Mouse (Mus musculus) heart, embryonic 12.5 days (tissue): ENCODE results near the gene Lyzl4. TPM values are rescaled to one million over a fixed set of nuclear protein-coding genes. Genes with fewer than 3 reads are reported as not detected.

Experiments
- ATAC-seq: fragments of 200-750 bp; cut with Nextera tagmentation; 2 replicates; pipeline ENCODE4 v1.8.0; 2017; ENCODE audit warnings: moderate TSS enrichment, moderate library complexity; ENCODE audit not compliant: insufficient number of reproducible peaks, low FRiP score
- H3K27ac ChIP-seq: fragments of 300-500 bp; sonication (generic); 2 replicates; pipeline ENCODE4 v1.5.1; 2016; ENCODE audit warnings: mild to moderate bottlenecking, moderate library complexity; ENCODE audit not compliant: poor library complexity, severe bottlenecking
- H3K27me3 ChIP-seq: fragments of 300-500 bp; sonication (generic); replicated peaks from 2 replicates; pipeline ENCODE4 v1.6.1; 2016; ENCODE audit warnings: mild to moderate bottlenecking, moderate library complexity
- H3K36me3 ChIP-seq: fragments of 300-500 bp; sonication (generic); 2 replicates; pipeline ENCODE4 v1.6.1; 2016; ENCODE audit warnings: mild to moderate bottlenecking, moderate library complexity
- H3K4me1 ChIP-seq: fragments of 300-500 bp; sonication (generic); replicated peaks from 2 replicates; pipeline ENCODE4 v1.6.1; 2016; ENCODE audit warnings: mild to moderate bottlenecking
- H3K4me2 ChIP-seq: fragments of 300-500 bp; sonication (generic); 2 replicates; pipeline ENCODE4 v1.6.1; 2016; ENCODE audit warnings: mild to moderate bottlenecking, moderate library complexity
- H3K4me3 ChIP-seq: fragments of 300-500 bp; sonication (generic); 2 replicates; pipeline ENCODE4 v1.5.1; 2016; ENCODE audit warnings: mild to moderate bottlenecking
- H3K9ac ChIP-seq: fragments of 300-500 bp; sonication (generic); 2 replicates; pipeline ENCODE4 v1.6.1; 2016; ENCODE audit warnings: mild to moderate bottlenecking, moderate library complexity
- H3K9me3 ChIP-seq: fragments of 300-500 bp; sonication (generic); replicated peaks from 2 replicates; pipeline ENCODE4 v1.6.1; 2016; ENCODE audit warnings: mild to moderate bottlenecking, moderate library complexity
- WGBS: fragments of 180-500 bp; shearing (Covaris S2); methylation state at CpG from one replicate; pipeline ENCODE4 v1.1.7; 2016; 5-methylcytosine and 5-hydroxymethylcytosine counted together
- polyA plus RNA-seq: library from polyadenylated mRNA; unstranded; fragments of >200 nt; fragmentation: Nextera tagmentation; extraction: Ambion mirVana; gene quantifications from 2 replicates; pipeline ENCODE4 v1.2.1, GENCODE M21; 2016

Gene Lyzl4
- polyA plus RNA-seq, 1 experiment from 2014 or later, result not detected

DNA sequence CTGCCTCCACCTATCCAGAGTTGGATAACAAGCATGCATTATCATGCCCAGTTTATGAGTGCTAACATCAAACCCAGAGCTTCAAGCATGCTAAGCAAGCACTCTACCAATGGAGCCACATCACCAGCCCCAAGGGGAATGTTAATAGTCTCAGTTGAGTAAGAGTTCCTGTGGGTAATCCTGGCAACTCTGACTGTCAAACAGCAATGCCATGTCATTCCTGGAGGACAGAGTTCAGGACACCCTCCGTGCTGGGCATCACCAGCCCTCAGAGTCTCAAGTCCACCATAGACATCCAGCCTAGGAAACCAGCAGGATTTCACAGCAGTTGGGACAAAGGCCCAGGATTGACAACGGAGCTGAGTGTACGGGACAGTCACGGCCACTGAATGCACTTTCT lies 18.7 kb downstream of the Lyzl4 start:
- 81% methylated on average over 4 of the region's 4 CpGs for WGBS
- no peak for ATAC-seq
- Histone ChIP-seq H3K4me2 (no peak overlapping the region), H3K27me3 (peaks cover 12% of the 10 kb centered on the region), H3K36me3 (no peaks in the 10 kb centered on the region), H3K9me3 (no peaks in the 10 kb centered on the region), H3K4me1 (peaks cover 10% of the 10 kb centered on the region), H3K4me3 (no peak overlapping the region), H3K9ac (no peak overlapping the region), H3K27ac (no peak overlapping the region)

DNA sequence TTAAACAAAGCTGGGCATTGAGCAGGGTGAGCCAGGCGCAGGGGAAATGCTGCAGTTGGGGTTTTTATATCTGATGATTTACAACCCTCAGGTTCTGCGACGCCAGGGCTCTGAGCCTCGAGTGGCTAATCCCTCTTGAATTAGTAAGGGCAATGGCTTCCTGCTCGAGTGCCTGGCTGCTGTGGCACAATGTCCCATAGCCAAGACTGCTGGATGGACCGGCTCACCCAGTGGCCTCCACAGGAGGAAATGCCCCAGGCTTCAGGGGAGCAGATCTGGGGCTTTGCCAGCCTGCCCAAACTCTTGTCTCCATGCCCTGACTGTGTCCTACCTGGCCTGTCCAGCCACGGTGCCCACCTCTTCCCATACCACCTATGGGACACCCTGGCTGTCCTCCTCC lies 22.5 kb downstream of the Lyzl4 start:
- Histone ChIP-seq H3K4me1 (peaks cover 10% of the 10 kb centered on the region), H3K4me3 (no peak overlapping the region), H3K27ac (no peak overlapping the region), H3K9ac (no peak overlapping the region), H3K36me3 (no peaks in the 10 kb centered on the region), H3K27me3 (peaks cover 15% of the 10 kb centered on the region), H3K9me3 (no peaks in the 10 kb centered on the region), H3K4me2 (no peak overlapping the region)
- WGBS, result 54% methylated on average over 7 of the region's 7 CpGs
- no peak for ATAC-seq

DNA sequence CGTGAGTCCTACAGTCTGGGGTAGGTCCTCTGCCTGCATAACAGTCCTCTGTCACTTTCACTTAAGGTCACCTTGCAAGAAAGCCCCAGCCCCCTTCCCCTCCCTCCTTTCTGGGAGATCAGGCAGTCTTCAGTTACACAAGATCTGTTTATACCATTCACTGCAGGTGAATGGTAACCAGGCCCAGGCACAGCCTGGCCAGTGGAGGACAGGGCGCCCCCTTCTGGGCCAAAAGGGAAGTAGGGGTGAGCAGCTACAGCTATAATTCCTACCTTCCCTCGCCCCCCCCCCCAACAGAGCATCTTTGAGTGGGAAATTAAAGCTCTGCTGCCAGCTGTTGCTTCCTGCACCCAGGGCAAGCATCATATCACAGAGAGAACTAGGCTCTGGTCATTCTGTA lies 25.4 kb downstream of the Lyzl4 start:
- Histone ChIP-seq H3K4me1 (peaks cover 11% of the 10 kb centered on the region), H3K9me3 (no peaks in the 10 kb centered on the region; the same call in 1 of the 2 replicates), H3K27ac (no peak overlapping the region), H3K4me3 (no peak overlapping the region), H3K36me3 (no peaks in the 10 kb centered on the region), H3K4me2 (no peak overlapping the region), H3K27me3 (peaks cover 12% of the 10 kb centered on the region), H3K9ac (no peak overlapping the region)
- ATAC-seq, result no peak
- 53% methylated on average over 3 of the region's 3 CpGs for WGBS

DNA sequence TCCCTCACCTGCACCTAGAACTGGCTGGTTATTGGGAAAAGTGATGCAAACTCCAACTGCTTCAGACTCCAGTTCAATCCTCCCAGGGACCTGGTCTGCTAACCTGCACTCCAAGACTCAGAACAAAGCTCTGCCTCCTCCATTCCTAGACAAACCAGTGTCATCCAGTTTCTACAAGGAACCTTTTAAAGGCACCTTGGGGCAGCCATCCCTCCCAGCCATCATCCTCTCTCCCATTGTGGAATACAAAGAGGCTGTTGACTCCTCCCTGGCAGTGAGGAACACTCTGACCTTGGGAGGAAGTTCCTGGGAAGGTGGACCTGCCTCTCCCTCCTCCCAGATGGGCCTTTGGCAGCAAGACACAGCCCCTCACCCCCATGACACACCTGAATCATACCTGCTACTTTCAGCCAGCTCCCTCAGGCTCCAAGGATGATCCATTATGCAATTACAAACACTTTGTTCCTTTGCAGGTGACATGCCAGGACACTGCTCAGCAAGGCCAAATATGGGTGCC lies 27.6 kb downstream of the Lyzl4 start:
- no peak for ATAC-seq
- Histone ChIP-seq H3K9ac (no peak overlapping the region), H3K27ac (no peak overlapping the region), H3K4me3 (no peak overlapping the region), H3K9me3 (no peaks in the 10 kb centered on the region; the same call in 1 of the 2 replicates), H3K36me3 (no peaks in the 10 kb centered on the region), H3K4me1 (peaks cover 11% of the 10 kb centered on the region), H3K4me2 (no peak overlapping the region), H3K27me3 (peaks cover 8% of the 10 kb centered on the region; the same call in 1 of the 2 replicates)

DNA sequence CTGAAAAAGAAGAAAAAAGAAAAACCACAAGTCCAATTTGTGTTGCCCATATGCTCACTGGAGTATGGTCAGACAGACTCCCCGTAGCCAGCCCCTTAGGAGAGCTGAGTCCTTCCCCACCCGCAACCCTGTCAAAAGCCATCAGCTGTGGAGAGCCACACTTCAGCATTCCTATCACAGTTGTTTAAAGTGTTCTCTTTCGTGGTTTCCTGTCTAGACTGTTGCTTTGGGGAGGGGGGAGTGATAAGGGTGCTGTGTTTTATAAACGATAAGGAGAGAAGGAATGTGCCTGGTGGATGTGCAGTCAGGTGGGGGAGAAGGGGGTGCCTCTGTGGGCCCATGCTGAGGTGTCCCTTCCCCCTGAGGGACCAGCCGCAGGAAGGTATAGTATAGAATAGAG lies 28.7 kb downstream of the Lyzl4 start:
- WGBS, result 7% methylated on average over 5 of the region's 5 CpGs
- H3K9me3 ChIP-seq, result no peaks in the 10 kb centered on the region; the same call in 1 of the 2 replicates
- ATAC-seq, result peak; percentile 52; the same call in 1 of the 2 replicates
- H3K4me2 ChIP-seq, result no peak overlapping the region
- H3K27ac ChIP-seq, result no peak overlapping the region
- peaks cover 11% of the 10 kb centered on the region for H3K4me1 ChIP-seq
- H3K4me3 ChIP-seq, result no peak overlapping the region
- no peaks in the 10 kb centered on the region for H3K36me3 ChIP-seq
- peaks cover 11% of the 10 kb centered on the region; the same call in 1 of the 2 replicates for H3K27me3 ChIP-seq
- no peak overlapping the region for H3K9ac ChIP-seq

DNA sequence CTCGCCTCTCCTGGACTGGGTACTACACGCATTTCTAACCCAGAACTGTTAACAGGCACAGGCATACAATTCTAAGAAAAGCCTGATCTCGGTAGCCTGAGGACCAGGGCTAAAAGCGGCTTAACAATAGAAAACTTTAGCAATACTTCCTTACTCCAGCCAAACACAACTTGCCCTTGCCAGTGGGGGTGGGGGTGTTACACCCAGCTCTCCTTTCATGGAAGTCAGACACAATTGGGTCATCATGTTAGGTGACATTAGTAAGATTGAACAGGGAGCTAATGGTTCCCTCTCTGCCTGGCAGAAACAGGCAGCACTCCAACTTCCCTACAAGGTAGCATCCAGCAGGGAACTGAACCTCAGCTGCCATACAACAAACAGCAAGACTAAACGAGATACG lies 32.5 kb downstream of the Lyzl4 start:
- H3K27me3 ChIP-seq, result 0 out of 2 replicates have a peak, but pooled peaks cover 13% of the 10 kb centered on the region
- no peak overlapping the region for H3K4me2 ChIP-seq
- no peak overlapping the region for H3K27ac ChIP-seq
- H3K4me3 ChIP-seq, result no peak overlapping the region
- no peaks in the 10 kb centered on the region for H3K36me3 ChIP-seq
- peaks cover 11% of the 10 kb centered on the region for H3K4me1 ChIP-seq
- no peaks in the 10 kb centered on the region; the same call in 1 of the 2 replicates for H3K9me3 ChIP-seq
- no peak for ATAC-seq
- 60% methylated on average over 6 of the region's 6 CpGs for WGBS
- H3K9ac ChIP-seq, result no peak overlapping the region

DNA sequence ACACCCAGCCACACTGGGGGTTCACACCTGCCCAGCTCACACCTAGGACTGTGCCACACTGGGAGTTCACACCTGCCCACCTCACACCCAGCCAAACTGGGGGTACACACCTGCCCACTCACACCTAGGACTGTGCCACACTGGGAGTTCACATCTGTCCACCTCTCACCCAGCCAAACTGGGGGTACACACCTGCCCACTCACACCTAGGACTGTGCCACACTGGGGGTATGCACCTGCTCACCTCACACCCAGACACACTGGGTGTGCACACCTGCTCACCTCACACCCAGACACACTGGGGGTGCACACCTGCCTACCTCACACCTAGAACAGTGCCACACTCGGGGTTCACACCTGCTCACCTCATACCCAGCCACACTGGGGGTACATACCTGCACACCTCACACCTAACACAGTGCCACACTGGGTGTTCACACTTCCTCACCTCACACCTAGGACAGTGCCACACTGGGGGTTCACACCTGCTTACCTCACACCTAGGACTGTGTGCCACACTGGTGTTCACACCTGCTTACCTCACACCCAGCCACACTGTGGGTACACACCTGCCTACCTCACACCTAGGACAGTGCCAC lies 35.3 kb downstream of the Lyzl4 start:
- Histone ChIP-seq H3K27ac (no peak overlapping the region), H3K36me3 (no peaks in the 10 kb centered on the region), H3K4me1 (no peaks in the 10 kb centered on the region), H3K4me2 (no peak overlapping the region), H3K27me3 (0 out of 2 replicates have a peak, but pooled peaks cover 11% of the 10 kb centered on the region), H3K9ac (no peak overlapping the region), H3K4me3 (no peak overlapping the region), H3K9me3 (no peaks in the 10 kb centered on the region)
- ATAC-seq, result peak; percentile 41; the same call in 1 of the 2 replicates
- WGBS, result 35% methylated on average over 1 of the region's 1 CpGs

DNA sequence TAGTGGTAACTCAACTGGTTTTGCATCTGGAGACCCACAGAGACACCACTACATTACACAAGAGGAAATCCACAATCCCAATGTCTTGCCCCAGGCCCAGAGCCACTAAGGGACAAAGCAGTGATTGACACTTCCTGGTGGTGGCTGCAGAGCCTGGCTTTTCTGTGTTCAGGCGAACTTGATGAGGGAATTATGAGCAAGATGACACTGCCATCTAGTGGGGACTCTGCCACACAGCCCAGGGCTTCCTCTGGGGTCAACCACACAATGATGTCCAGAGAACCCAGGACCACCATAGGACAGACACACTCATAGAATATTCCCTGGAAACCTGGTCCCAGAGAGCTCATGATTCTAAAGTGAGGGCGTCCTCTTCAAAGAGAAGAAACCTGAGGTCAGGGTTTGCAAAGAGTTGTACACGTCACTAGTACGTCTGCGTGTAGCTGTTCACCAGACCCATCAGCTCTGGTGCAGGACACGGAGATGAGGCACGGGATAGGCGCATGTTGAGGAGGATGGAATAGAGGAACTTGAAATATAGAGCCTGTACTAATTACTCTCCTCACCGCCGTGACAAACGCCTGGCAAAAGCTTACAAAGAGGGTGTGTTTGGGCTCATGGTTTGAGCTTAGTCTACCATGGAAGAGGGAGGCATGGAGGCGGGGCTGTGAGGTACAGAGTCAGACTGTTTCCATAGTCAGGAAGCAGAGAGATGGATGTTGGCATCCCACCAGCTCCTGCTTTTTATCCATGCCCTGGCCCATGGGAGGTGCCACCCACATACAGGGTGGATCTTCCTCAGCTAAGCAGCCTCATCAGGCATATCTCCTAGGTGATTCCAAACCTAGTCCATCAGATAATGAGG lies 36.2 kb downstream of the Lyzl4 start:
- Histone ChIP-seq H3K36me3 (no peaks in the 10 kb centered on the region), H3K9ac (no peak overlapping the region), H3K4me3 (no peak overlapping the region), H3K27ac (no peak overlapping the region), H3K9me3 (no peaks in the 10 kb centered on the region), H3K4me1 (peaks cover 6% of the 10 kb centered on the region), H3K4me2 (no peak overlapping the region), H3K27me3 (0 out of 2 replicates have a peak, but pooled peaks cover 11% of the 10 kb centered on the region)
- ATAC-seq, result peak; percentile 69
- 53% methylated on average over 12 of the region's 12 CpGs for WGBS

DNA sequence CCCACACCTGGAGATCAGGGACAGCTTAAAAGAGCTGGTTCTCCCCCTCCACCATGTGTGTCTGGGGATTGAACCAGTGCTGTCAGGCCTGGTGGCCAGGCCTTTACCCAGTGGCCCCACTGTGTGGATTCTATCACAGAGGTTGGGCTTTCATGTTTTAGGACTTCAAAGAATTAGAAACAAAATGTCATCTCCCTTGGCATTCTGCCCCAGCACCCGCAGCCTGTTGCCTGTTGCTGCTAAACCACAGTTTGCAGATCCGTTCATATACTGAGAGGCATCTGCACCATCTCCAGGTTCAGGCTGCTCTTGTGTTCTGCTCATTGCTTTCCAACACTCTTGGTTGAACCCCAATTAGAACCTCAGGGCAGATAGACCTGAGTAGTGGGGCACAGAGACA lies 39.5 kb downstream of the Lyzl4 start:
- ATAC-seq, result no peak
- no peaks in the 10 kb centered on the region for H3K36me3 ChIP-seq
- no peak overlapping the region for H3K4me2 ChIP-seq
- no peak overlapping the region for H3K4me3 ChIP-seq
- 67% methylated on average over 2 of the region's 2 CpGs for WGBS
- H3K9me3 ChIP-seq, result no peaks in the 10 kb centered on the region
- peaks cover 8% of the 10 kb centered on the region for H3K4me1 ChIP-seq
- 0 out of 2 replicates have a peak, but pooled peaks cover 4% of the 10 kb centered on the region for H3K27me3 ChIP-seq
- H3K27ac ChIP-seq, result no peak overlapping the region
- H3K9ac ChIP-seq, result no peak overlapping the region

DNA sequence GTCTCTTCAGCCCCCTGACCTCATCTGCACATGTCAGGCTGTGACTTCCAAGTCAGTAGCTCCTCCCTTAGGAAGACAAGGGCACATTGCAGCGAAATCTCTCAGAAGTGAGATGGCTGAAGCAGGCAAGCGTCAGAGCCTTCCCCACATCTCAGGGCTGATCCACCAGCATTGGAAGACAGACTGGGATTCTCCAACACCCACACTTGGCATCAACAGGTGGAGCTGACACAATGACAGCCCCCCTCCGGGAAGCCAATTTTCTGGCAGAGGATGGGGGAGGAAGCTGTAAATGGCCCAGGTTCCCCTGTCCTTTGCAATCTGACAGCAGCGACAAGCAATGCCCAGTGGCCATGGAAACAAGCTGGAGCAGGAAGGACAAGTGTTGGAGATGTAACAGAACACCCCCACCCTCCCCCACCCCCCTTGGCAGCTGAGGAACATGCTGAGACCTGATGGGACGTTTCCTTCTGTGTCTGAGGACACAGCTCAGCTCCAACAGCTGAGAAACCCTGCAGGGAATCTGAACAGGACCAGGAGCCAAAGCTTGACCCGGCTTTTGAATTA lies 41.0 kb downstream of the Lyzl4 start:
- no peak overlapping the region for H3K4me3 ChIP-seq
- no peaks in the 10 kb centered on the region for H3K27me3 ChIP-seq
- no peaks in the 10 kb centered on the region for H3K9me3 ChIP-seq
- H3K9ac ChIP-seq, result no peak overlapping the region
- WGBS, result 19% methylated on average over 6 of the region's 6 CpGs
- H3K4me1 ChIP-seq, result peaks cover 8% of the 10 kb centered on the region
- no peak overlapping the region for H3K4me2 ChIP-seq
- no peaks in the 10 kb centered on the region for H3K36me3 ChIP-seq
- H3K27ac ChIP-seq, result no peak overlapping the region
- ATAC-seq, result no peak

DNA sequence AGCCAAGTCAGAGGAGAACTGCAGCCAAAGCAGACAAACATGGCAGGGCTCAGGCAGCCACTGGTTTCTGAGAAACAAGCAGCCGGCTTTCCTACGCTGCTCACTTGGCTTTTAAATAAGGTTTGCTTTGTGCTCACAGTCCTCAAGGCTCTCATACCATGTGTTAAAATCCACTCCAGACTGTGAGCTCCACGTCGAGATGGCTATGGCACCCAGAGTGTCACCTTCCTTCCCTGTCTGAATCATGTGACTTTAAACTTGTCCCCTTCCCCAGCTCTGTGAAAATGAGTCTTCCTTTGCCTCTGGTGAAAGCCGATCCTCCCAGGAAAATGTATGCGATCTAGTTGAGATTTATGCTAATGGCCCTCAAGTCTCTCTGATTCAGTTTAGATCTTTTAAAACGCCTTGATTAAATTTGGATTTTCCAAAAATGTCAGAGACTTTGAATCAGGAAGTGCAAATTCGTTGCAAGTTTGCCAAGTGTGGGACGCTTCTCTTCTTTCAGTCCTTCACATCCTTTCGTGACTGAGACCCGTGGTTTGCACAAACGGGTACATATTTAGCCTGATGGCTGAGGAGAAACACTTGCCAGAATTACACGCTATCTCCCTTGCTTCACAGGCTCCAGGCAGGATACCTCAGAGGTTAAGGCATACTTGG lies 41.6 kb downstream of the Lyzl4 start:
- Histone ChIP-seq H3K4me2 (no peak overlapping the region), H3K9me3 (no peaks in the 10 kb centered on the region), H3K27ac (no peak overlapping the region), H3K4me1 (peaks cover 8% of the 10 kb centered on the region), H3K4me3 (no peak overlapping the region), H3K36me3 (no peaks in the 10 kb centered on the region), H3K9ac (no peak overlapping the region), H3K27me3 (no peaks in the 10 kb centered on the region)
- ATAC-seq, result no peak
- 44% methylated on average over 13 of the region's 13 CpGs for WGBS
